Comparison of ENCODE assay signal across 13 mouse cellular contexts in the genomic region with DNA sequence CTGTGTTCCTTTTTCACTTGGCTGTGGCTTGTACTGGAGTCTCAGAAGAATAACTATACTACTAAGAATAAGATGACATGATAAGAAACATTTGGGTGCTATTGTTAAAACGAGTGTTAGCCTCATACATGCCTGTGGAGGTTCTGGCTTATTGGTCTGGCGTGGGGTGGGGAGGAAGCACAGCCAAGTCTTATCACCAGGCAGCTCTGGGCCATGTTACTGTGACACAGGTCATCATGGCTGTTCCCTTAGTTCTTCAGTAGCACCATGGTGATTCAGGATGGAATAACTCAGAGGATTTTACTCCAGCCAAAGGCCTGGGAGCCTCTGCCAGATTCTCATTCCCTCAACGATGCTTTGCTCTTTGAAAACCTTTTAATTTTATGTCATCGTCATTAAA. TPM values are rescaled to one million over a fixed set of nuclear protein-coding genes. Genes with fewer than 3 reads are reported as not detected.
"Had no signal": no experiment of that assay in that cellular context is flagged by ENCODE, and none has a peak within 500 bp of the region (broad histone marks: within the 10 kb centered on the region; RNA-seq: fewer than 3 reads in every experiment).

No protein-coding gene starts in this region.

- H3K4me2 ChIP-seq: limb, embryonic 15.5 days; liver, embryonic 13.5 days; lung, embryonic 15.5 days; midbrain, embryonic 13.5 days; stomach, embryonic 15.5 days had no signal

- H3K27ac ChIP-seq: limb, embryonic 15.5 days; liver, embryonic 13.5 days; lung, embryonic 15.5 days; midbrain, embryonic 13.5 days; stomach, embryonic 15.5 days had no signal

- H3K9me3 ChIP-seq: limb, embryonic 15.5 days; liver, embryonic 13.5 days; lung, embryonic 15.5 days; stomach, embryonic 15.5 days had no signal

- H3K4me1 ChIP-seq: limb, embryonic 15.5 days; liver, embryonic 13.5 days; lung, embryonic 15.5 days; midbrain, embryonic 13.5 days; stomach, embryonic 15.5 days had no signal

- ATAC-seq: intestine, postnatal 0 days; liver, postnatal 0 days; midbrain, embryonic 13.5 days had no signal

- H3K9ac ChIP-seq: limb, embryonic 15.5 days; liver, embryonic 13.5 days; liver, postnatal 0 days; lung, embryonic 15.5 days; midbrain, embryonic 13.5 days; stomach, embryonic 15.5 days had no signal

- H3K36me3 ChIP-seq: limb, embryonic 15.5 days; liver, embryonic 13.5 days; lung, embryonic 15.5 days; midbrain, embryonic 13.5 days; stomach, embryonic 15.5 days had no signal

- H3K4me3 ChIP-seq: limb, embryonic 15.5 days; liver, embryonic 13.5 days; lung, embryonic 15.5 days; midbrain, embryonic 13.5 days; stomach, embryonic 15.5 days had no signal

- DNase-seq: kidney, adult 8-10 months; liver, embryonic 13.5 days; liver, postnatal 0 days; lung, postnatal 36 days; right cerebral cortex, postnatal 14 days; thymus, adult 2 months; thymus, postnatal 25 days had no signal

- H3K27me3 ChIP-seq: limb, embryonic 15.5 days; liver, embryonic 13.5 days; lung, embryonic 15.5 days; midbrain, embryonic 13.5 days; stomach, embryonic 15.5 days had no signal

RNA-seq across cellular contexts. Expression of a gene that starts 38.8 kb away (rescaled TPM):
- total RNA-seq: megakaryocyte progenitor cell, adult 5-6 weeks had no signal
